Mouse (Mus musculus) liver, embryonic 15.5 days (tissue): ENCODE data around the gene Cyb5b. TPM values are rescaled to one million over a fixed set of nuclear protein-coding genes. Genes with fewer than 3 reads are reported as not detected.

Source experiments
- ATAC-seq: fragments of 200-750 bp; cut with Nextera tagmentation; 2 replicates; pipeline ENCODE4 v1.8.0; 2017; ENCODE audit warnings: moderate number of reproducible peaks, mild to moderate bottlenecking, moderate library complexity; ENCODE audit not compliant: insufficient read depth
- H3K27ac ChIP-seq: fragments of 300-500 bp; sonication (generic); replicated peaks from 2 replicates; pipeline ENCODE4 v1.5.1; 2015; ENCODE audit warnings: mild to moderate bottlenecking, inconsistent platforms
- H3K27me3 ChIP-seq: fragments of 300-500 bp; sonication (generic); 2 replicates; pipeline ENCODE4 v1.6.1; 2015; ENCODE audit warnings: mild to moderate bottlenecking, inconsistent platforms
- H3K36me3 ChIP-seq: fragments of 300-500 bp; sonication (generic); replicated peaks from 2 replicates; pipeline ENCODE4 v1.6.1; 2015; ENCODE audit warnings: moderate library complexity, mild to moderate bottlenecking, inconsistent platforms
- H3K4me1 ChIP-seq: fragments of 300-500 bp; sonication (generic); replicated peaks from 2 replicates; pipeline ENCODE4 v1.6.1; 2015; ENCODE audit warnings: inconsistent platforms
- H3K4me2 ChIP-seq: fragments of 300-500 bp; sonication (generic); 2 replicates; pipeline ENCODE4 v1.6.1; 2015; ENCODE audit warnings: moderate library complexity, mild to moderate bottlenecking, inconsistent platforms
- H3K4me3 ChIP-seq: fragments of 300-500 bp; sonication (generic); replicated peaks from 2 replicates; pipeline ENCODE4 v1.5.1; 2015; ENCODE audit warnings: mild to moderate bottlenecking, inconsistent platforms
- H3K9ac ChIP-seq: fragments of 300-500 bp; sonication (generic); 2 replicates; pipeline ENCODE4 v1.6.1; 2015; ENCODE audit warnings: moderate library complexity, mild to moderate bottlenecking, inconsistent platforms
- H3K9me3 ChIP-seq: fragments of 300-500 bp; sonication (generic); replicated peaks from 2 replicates; pipeline ENCODE4 v1.6.1; 2016; ENCODE audit warnings: inconsistent platforms
- WGBS: fragments of 180-500 bp; shearing (Covaris S2); methylation state at CpG from one replicate; pipeline ENCODE4 v1.1.7; 2015; ENCODE audit warnings: mixed read lengths; ENCODE audit not compliant: insufficient replicate concordance; 5-methylcytosine and 5-hydroxymethylcytosine counted together
- polyA plus RNA-seq: library from polyadenylated mRNA; unstranded; fragments of >200 nt; fragmentation: Nextera tagmentation; extraction: Ambion mirVana; gene quantifications from 2 replicates; pipeline ENCODE4 v1.2.1, GENCODE M21; 2015

The Cyb5b gene
- polyA plus RNA-seq, 1 experiment from 2014 or later, result 24.5 TPM

DNA sequence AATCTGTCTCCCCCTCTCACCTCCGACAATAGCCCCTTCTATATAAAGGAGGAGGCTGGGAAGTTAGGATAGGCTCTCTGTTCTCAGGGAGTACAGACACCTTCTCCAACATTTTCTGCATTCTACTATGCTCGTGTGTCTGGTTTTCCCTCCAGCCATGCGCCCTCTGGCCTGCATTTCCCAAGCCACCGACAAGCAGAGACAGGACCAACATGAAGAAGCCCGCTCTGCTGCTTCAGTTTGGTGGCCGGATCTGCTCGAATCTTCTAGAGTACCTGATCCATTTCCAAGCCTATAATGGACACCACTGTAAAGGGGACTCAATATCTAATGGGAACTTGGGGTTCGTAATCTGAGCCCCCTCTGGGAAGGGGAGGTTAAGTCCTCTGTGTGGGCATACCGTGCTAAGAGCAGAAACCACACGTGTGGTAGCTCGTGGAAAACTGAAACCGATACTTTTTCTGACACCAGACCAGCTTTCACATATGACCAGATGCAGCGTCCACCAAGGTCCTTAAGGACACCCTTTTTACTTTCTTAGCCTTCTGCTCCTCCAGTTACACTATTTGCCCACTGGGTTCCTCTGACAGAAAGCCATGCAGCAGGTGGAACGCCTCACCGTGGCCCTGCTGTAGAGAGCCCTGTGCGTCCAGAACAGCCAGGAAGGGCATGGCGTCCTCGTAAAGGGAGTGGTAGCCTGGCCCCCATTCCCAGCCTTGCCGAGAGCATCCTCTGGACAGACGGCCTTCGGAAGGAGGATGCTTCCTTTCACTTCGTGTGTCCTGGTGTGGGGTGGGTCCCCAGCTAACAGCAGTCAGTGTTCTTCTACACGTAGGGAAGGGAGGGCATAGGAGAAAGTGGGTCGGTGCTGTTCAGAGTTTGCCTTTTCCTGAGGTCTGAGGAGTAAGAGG is 17.6 kb upstream of the Cyb5b start:
- Histone ChIP-seq H3K27ac (no peak overlapping the region), H3K4me2 (no peak overlapping the region), H3K4me3 (no peak overlapping the region), H3K4me1 (0 out of 2 replicates have a peak, but pooled peaks cover 6% of the 10 kb centered on the region), H3K9ac (no peak overlapping the region), H3K36me3 (no peaks in the 10 kb centered on the region), H3K9me3 (no peaks in the 10 kb centered on the region), H3K27me3 (no peaks in the 10 kb centered on the region)
- ATAC-seq, result no peak
- WGBS, result 68% methylated on average over 24 of the region's 24 CpGs

GRCm38 (mm10) chr8:107133881-107134280 is 16.6 kb upstream of the Cyb5b start:
- 0 out of 2 replicates have a peak, but pooled peaks cover 6% of the 10 kb centered on the region for H3K4me1 ChIP-seq
- ATAC-seq, result no peak
- H3K4me3 ChIP-seq, result no peak overlapping the region
- H3K9ac ChIP-seq, result no peak overlapping the region
- no peak overlapping the region for H3K27ac ChIP-seq
- 58% methylated on average over 6 of the region's 6 CpGs for WGBS
- H3K4me2 ChIP-seq, result no peak overlapping the region
- H3K9me3 ChIP-seq, result no peaks in the 10 kb centered on the region
- H3K36me3 ChIP-seq, result no peaks in the 10 kb centered on the region
- H3K27me3 ChIP-seq, result no peaks in the 10 kb centered on the region

DNA sequence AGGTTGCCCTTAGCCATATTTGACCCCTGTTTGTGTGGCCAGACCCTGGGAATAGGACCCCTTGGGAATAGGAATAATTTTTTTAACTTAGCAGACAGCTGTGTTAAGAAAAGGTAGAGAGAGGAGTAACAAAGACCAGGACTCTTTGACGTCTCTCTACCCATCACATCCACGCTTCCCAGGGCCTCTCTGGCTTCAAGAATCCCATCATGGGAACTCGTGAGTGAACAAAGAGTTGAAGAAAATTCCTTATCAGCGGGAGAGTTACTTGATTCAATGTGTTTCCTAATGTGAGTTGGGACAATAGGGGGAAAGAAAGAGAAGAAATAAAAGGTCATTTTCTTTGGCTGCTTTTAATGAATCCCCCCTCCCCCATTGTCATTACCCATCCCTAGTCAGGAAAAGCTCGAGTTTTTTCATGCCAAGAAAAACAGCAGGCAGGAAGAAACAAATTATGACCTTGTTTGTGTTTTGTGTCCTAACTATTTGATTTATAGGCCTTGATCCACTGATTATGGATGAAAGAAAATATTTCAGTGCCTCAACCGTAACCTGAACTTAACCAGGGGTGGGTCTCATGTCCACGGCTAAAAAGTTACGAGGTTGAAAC is 14.3 kb upstream of the Cyb5b start:
- no peak overlapping the region for H3K27ac ChIP-seq
- no peak overlapping the region for H3K4me3 ChIP-seq
- peaks cover 14% of the 10 kb centered on the region for H3K4me1 ChIP-seq
- no peak overlapping the region for H3K4me2 ChIP-seq
- no peak overlapping the region for H3K9ac ChIP-seq
- H3K36me3 ChIP-seq, result no peaks in the 10 kb centered on the region
- no peaks in the 10 kb centered on the region for H3K9me3 ChIP-seq
- ATAC-seq, result no peak
- H3K27me3 ChIP-seq, result no peaks in the 10 kb centered on the region
- WGBS, result 61% methylated on average over 8 of the region's 8 CpGs

DNA sequence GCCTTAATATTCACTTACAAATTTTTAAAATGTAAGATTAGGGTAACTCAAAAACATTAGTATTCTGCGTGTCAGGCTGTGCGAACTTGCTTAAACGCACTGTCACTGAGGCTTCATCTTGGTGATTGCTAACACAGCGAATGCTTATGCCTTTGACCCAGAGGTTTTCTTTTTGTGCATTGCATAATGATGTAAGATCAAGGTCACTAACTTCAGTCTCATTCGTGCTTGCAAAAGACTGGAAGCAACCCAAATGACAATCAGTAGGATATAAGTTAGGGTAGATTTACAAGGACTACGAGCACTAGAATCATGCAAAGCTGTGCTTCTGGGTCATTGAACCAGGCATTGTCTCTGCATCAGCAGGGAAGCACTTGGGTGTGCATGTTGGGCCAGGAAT is 12.8 kb upstream of the Cyb5b start:
- no peak overlapping the region for H3K9ac ChIP-seq
- peaks cover 14% of the 10 kb centered on the region for H3K4me1 ChIP-seq
- no peak overlapping the region for H3K4me2 ChIP-seq
- H3K9me3 ChIP-seq, result no peaks in the 10 kb centered on the region
- no peak for ATAC-seq
- H3K27me3 ChIP-seq, result no peaks in the 10 kb centered on the region
- WGBS, result 81% methylated on average over 6 of the region's 6 CpGs
- no peak overlapping the region for H3K27ac ChIP-seq
- no peak overlapping the region for H3K4me3 ChIP-seq
- no peaks in the 10 kb centered on the region for H3K36me3 ChIP-seq

DNA sequence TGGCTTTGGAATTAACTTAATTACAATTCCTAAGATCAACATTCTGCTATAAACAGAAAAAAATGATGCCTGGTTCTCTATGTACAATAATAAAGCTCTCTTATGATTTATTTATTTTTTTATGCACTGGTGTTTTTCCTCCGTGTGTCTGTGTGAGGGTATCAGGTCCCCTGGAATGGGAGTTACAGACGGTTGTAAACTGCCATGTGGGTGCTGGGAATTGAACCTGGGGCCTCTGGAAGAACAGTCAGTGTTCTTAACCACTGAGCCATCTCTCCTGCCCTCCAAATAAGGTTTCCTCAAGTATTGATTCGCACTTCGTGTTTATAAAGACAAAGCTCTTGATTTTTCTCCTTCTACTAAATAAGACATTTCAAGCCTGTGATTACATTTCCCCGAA is 12.1 kb upstream of the Cyb5b start:
- ATAC-seq, result no peak
- no peaks in the 10 kb centered on the region for H3K27me3 ChIP-seq
- no peak overlapping the region for H3K27ac ChIP-seq
- no peaks in the 10 kb centered on the region for H3K9me3 ChIP-seq
- H3K36me3 ChIP-seq, result no peaks in the 10 kb centered on the region
- peaks cover 14% of the 10 kb centered on the region for H3K4me1 ChIP-seq
- no peak overlapping the region for H3K9ac ChIP-seq
- H3K4me3 ChIP-seq, result no peak overlapping the region
- 79% methylated on average over 5 of the region's 5 CpGs for WGBS
- H3K4me2 ChIP-seq, result no peak overlapping the region

GRCm38 (mm10) chr8:107139704-107140470 is 10.6 kb upstream of the Cyb5b start:
- H3K4me2 ChIP-seq, result peak overlapping the region; percentile 30; the same call in 1 of the 2 replicates

DNA sequence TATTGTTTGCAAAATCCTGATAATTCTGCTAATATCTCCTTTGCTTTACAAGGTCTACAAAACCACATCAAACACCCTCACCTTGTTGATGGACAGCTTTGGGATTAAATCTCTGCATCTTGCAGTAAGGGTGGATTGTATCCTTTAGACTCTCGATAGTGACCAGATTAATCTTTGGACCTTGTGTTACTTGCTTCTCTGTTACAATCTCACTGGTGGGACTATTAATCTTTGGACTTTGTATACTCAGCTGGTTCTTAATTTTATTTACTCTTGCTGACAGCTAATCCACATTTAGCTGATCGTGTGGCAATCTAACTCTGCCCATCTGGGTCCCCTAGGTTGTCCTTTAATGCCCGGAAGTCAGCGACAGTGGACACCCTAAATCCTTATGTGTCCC is 7.9 kb upstream of the Cyb5b start:
- 70% methylated on average over 4 of the region's 4 CpGs for WGBS
- no peak overlapping the region for H3K4me2 ChIP-seq
- no peaks in the 10 kb centered on the region for H3K9me3 ChIP-seq
- peaks cover 14% of the 10 kb centered on the region for H3K4me1 ChIP-seq
- H3K9ac ChIP-seq, result no peak overlapping the region
- H3K36me3 ChIP-seq, result no peaks in the 10 kb centered on the region
- H3K4me3 ChIP-seq, result no peak overlapping the region
- H3K27me3 ChIP-seq, result no peaks in the 10 kb centered on the region
- no peak overlapping the region for H3K27ac ChIP-seq
- ATAC-seq, result no peak

More at GRCm38 (mm10) chr8:107139704-107140470, 10.6 kb upstream of the Cyb5b start:
- Histone ChIP-seq H3K4me3 (no peak overlapping the region), H3K9me3 (no peaks in the 10 kb centered on the region), H3K36me3 (no peaks in the 10 kb centered on the region), H3K9ac (no peak overlapping the region), H3K27me3 (no peaks in the 10 kb centered on the region), H3K27ac (peak overlapping the region; percentile 41), H3K4me1 (peaks cover 14% of the 10 kb centered on the region)
- WGBS, result 48% methylated on average over 13 of the region's 13 CpGs
- ATAC-seq, result peak; percentile 83

DNA sequence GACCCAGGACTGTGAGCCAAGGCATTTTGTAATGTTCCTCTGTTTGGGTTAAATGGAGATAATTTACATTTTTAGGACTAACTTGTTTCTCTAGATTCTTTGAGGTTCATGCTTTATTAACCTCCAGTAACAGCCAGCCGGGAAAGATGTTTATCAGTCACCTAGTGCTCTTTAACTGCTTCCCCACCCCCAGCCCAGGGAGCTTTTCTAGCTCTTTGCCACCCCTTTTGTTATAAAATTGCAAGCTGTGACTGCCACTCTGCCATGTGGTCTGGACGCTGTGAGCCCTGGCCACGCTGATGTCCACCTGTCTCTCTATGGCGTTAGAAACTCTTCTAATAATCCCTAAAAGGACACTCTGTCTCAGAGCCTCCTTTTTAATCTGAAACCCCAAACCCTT is 6.9 kb upstream of the Cyb5b start:
- WGBS, result 55% methylated on average over 4 of the region's 4 CpGs
- Histone ChIP-seq H3K4me2 (no peak overlapping the region), H3K27ac (no peak overlapping the region), H3K9me3 (no peaks in the 10 kb centered on the region), H3K4me1 (peaks cover 14% of the 10 kb centered on the region), H3K36me3 (no peaks in the 10 kb centered on the region), H3K9ac (no peak overlapping the region), H3K4me3 (no peak overlapping the region), H3K27me3 (no peaks in the 10 kb centered on the region)
- no peak for ATAC-seq

DNA sequence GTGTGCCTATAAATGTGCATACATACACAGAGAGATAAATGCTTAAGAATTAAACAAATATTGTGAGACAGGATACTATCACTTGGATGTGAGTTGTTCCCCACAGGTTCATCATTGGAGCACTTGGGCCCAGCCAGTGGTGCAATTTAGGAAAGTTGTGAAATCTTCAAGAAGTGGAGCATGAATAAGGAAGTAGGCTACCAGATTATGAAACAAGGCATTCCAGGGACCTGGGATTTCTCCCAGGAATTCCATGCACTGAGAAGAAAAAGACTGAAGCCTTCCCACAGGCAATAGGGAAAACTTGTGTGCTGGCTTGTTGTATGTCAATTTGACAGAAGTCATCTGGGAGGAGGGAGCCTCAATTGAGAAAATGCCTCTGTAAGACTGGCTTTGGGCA is 4.3 kb upstream of the Cyb5b start:
- Histone ChIP-seq H3K36me3 (no peaks in the 10 kb centered on the region), H3K9me3 (no peaks in the 10 kb centered on the region), H3K9ac (no peak overlapping the region), H3K4me3 (no peak overlapping the region), H3K4me1 (peaks cover 8% of the 10 kb centered on the region), H3K27ac (no peak overlapping the region), H3K27me3 (no peaks in the 10 kb centered on the region), H3K4me2 (no peak overlapping the region)
- no peak for ATAC-seq

DNA sequence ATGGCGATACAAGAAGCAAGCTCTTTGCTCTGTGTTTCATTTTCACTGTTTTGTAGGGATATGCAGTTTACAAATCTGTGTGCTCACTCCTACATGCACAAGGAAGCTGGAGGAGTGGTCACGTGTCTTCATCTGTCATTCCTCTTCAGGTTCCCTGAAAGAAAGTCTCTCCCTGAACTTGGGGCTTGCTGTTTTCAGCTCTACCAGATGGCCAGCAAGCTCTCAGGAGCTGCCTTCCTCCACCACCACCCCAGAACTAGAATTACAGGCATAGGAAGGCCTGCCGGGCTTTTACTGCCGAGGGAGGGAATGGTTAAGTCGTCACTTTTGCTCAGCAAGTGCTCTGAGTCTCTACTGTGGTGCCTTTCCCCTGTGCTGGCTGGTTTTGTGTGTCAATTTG is 1.6 kb upstream of the Cyb5b start:
- Histone ChIP-seq H3K9ac (no peak overlapping the region), H3K4me2 (no peak overlapping the region), H3K27ac (no peak overlapping the region), H3K9me3 (no peaks in the 10 kb centered on the region), H3K4me3 (no peak overlapping the region), H3K4me1 (peaks cover 18% of the 10 kb centered on the region), H3K36me3 (peaks cover 9% of the 10 kb centered on the region; the same call in 1 of the 2 replicates), H3K27me3 (no peaks in the 10 kb centered on the region)
- ATAC-seq, result no peak
- WGBS, result 79% methylated on average over 5 of the region's 5 CpGs

DNA sequence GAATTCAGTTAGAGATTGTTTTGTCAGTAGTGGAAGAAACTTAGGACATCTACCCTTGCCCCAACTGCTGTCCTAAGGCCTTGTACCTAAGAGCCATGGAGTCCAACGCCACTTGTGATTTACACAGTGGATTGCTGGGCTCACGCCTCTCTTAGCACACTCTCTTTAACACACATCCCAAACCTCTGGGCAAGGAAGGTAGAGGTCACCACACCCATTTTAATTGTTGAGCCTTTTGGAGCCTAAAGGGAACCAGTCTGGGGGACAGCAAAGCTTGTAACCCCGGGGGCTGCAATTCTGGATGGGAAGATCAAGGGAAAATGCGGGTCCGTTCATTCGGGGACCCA is 410 bp upstream of the Cyb5b start:
- Histone ChIP-seq H3K27ac (peak overlapping the region; percentile 73), H3K4me1 (peaks cover 21% of the 10 kb centered on the region), H3K4me3 (peak overlapping the region; percentile 91), H3K4me2 (peak overlapping the region; percentile 88), H3K36me3 (peaks cover 17% of the 10 kb centered on the region), H3K9me3 (no peaks in the 10 kb centered on the region), H3K27me3 (no peaks in the 10 kb centered on the region), H3K9ac (peak overlapping the region; percentile 81)
- WGBS, result 25% methylated on average over 6 of the region's 6 CpGs
- peak; percentile 7 for ATAC-seq
